Mouse (Mus musculus) stomach, embryonic 16.5 days (tissue): Measurements from ENCODE around the gene Spdef. TPM values are rescaled to one million over a fixed set of nuclear protein-coding genes. Genes with fewer than 3 reads are reported as not detected.
A peak's percentile ranks its signal among the peaks of the same experiment; 100 is the strongest.

Source experiments
- ATAC-seq: fragments of 200-750 bp; cut with Nextera tagmentation; 2 replicates; pipeline ENCODE4 v1.8.0; 2017; ENCODE audit warnings: moderate number of reproducible peaks, moderate TSS enrichment; ENCODE audit not compliant: insufficient read depth, low FRiP score
- H3K27ac ChIP-seq: fragments of 300-500 bp; sonication (generic); 2 replicates; pipeline ENCODE4 v1.5.1; 2014; ENCODE audit warnings: low read length
- H3K27me3 ChIP-seq: fragments of 300-500 bp; sonication (generic); 2 replicates; pipeline ENCODE4 v1.6.1; 2014; ENCODE audit warnings: low read length, control low read depth, mixed read lengths; ENCODE audit not compliant: control insufficient read depth, insufficient read depth
- H3K36me3 ChIP-seq: fragments of 300-500 bp; sonication (generic); 2 replicates; pipeline ENCODE4 v1.6.1; 2014; ENCODE audit warnings: low read length; ENCODE audit not compliant: control insufficient read depth, insufficient read depth
- H3K4me1 ChIP-seq: fragments of 300-500 bp; sonication (generic); 2 replicates; pipeline ENCODE4 v1.6.1; 2014; ENCODE audit warnings: low read length, control low read depth, mixed read lengths; ENCODE audit not compliant: control insufficient read depth, insufficient read depth
- H3K4me2 ChIP-seq: fragments of 300-500 bp; sonication (generic); 2 replicates; pipeline ENCODE4 v1.6.1; 2014; ENCODE audit warnings: low read depth, low read length, mixed read lengths
- H3K4me3 ChIP-seq: fragments of 300-500 bp; sonication (generic); replicated peaks from 2 replicates; pipeline ENCODE4 v1.5.1; 2014; ENCODE audit warnings: mild to moderate bottlenecking, low read length
- H3K9ac ChIP-seq: fragments of 300-500 bp; sonication (generic); 2 replicates; pipeline ENCODE4 v1.6.1; 2014; ENCODE audit warnings: low read length
- H3K9me3 ChIP-seq: fragments of 300-500 bp; sonication (generic); replicated peaks from 2 replicates; pipeline ENCODE4 v1.6.1; 2016; ENCODE audit warnings: low read length, control low read depth; ENCODE audit not compliant: control insufficient read depth
- WGBS: fragments of 180-500 bp; shearing (Covaris S2); extraction: QIAGEN DNeasy Blood & Tissue Kit; methylation state at CpG from one replicate; pipeline ENCODE4 v1.1.7; 2014; 5-methylcytosine and 5-hydroxymethylcytosine counted together
- polyA plus RNA-seq: library from polyadenylated mRNA; unstranded; fragments of >200 nt; fragmentation: Nextera tagmentation; extraction: Ambion mirVana; gene quantifications from 2 replicates; pipeline ENCODE4 v1.2.1, GENCODE M21; 2015

Spdef gene
- polyA plus RNA-seq, 1 experiment from 2014 or later = 22.5 TPM

- no peaks in the 10 kb centered on the region for H3K4me1 ChIP-seq
- H3K27ac ChIP-seq = peak overlapping the region; percentile 75
- WGBS = 20% methylated on average over 12 of the region's 13 CpGs
- H3K36me3 ChIP-seq = no peaks in the 10 kb centered on the region
- H3K4me3 ChIP-seq = no peak overlapping the region
- H3K9me3 ChIP-seq = no peaks in the 10 kb centered on the region
- ATAC-seq = peak; percentile 88
- H3K4me2 ChIP-seq = peak overlapping the region; percentile 5; the same call in 1 of the 2 replicates
- no peaks in the 10 kb centered on the region for H3K27me3 ChIP-seq
- no peak overlapping the region; the same call in 1 of the 2 replicates for H3K9ac ChIP-seq
Measured at GRCm38 (mm10) chr17:27734344-27735073, 5.8 kb upstream of the Spdef start.

DNA sequence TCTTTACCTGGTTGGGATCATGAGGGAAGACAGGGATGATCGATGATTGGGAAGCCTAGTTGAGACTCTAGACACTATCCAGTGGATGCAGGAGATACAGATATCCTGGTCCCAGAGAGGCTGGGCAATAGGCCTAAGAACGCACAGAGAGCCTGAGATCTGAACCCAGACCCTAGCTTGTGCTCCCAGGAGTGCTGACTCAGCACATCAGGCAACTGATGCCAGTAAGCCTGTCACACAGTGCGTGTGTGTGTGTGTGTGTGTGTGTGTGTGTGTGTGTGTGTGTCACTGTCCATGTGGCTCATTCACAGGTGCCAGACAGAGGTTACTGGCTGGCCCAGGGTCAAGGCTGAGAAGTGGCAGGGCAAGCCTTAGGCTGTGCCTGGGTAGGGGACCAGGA lies 3.9 kb upstream of the Spdef start:
- no peak overlapping the region for H3K4me2 ChIP-seq

GRCm38 (mm10) chr17:27732152-27732551 lies 3.4 kb upstream of the Spdef start:
- Histone ChIP-seq H3K4me2 (no peak overlapping the region), H3K9ac (no peak overlapping the region), H3K4me1 (no peaks in the 10 kb centered on the region), H3K27me3 (no peaks in the 10 kb centered on the region), H3K4me3 (no peak overlapping the region), H3K36me3 (no peaks in the 10 kb centered on the region), H3K9me3 (no peaks in the 10 kb centered on the region), H3K27ac (no peak overlapping the region)
- WGBS = 49% methylated on average over 5 of the region's 5 CpGs
- ATAC-seq = no peak

More for the DNA sequence above, 3.9 kb upstream of the Spdef start:
- no peak overlapping the region for H3K4me3 ChIP-seq
- ATAC-seq = no peak
- H3K9me3 ChIP-seq = no peaks in the 10 kb centered on the region
- no peak overlapping the region for H3K27ac ChIP-seq
- H3K27me3 ChIP-seq = no peaks in the 10 kb centered on the region
- 78% methylated on average over 3 of the region's 3 CpGs for WGBS
- no peaks in the 10 kb centered on the region for H3K4me1 ChIP-seq
- H3K9ac ChIP-seq = no peak overlapping the region
- no peaks in the 10 kb centered on the region for H3K36me3 ChIP-seq

DNA sequence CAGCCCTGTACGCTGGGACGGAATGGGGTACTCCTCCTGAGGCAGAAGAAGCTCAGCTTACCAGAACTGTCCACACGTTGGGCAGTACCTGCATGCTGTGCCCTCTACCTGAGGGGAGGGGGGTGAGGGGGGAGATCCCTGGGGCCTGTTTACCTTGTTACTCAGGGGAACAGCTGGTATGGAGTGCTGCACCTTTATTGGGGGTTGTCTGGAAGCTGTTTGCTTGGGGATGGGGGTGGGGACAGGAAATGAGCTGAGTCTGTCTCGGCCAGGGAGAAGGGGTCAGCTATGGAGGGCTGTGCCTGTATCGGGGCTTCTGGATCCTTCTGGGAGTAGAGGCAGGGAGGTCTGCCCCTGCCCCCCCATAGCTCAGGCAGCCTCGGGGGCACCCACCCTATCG lies 2.2 kb downstream of the Spdef start:
- ATAC-seq = 0 out of 2 replicates have a peak, but pooled peaks have one; percentile 7
- Histone ChIP-seq H3K36me3 (no peaks in the 10 kb centered on the region), H3K9ac (peak overlapping the region; percentile 54), H3K4me3 (peak overlapping the region; percentile 29), H3K9me3 (no peaks in the 10 kb centered on the region), H3K4me1 (peaks cover 20% of the 10 kb centered on the region), H3K4me2 (peak overlapping the region; percentile 43), H3K27me3 (no peaks in the 10 kb centered on the region), H3K27ac (peak overlapping the region; percentile 49)
- 37% methylated on average over 7 of the region's 7 CpGs for WGBS

GRCm38 (mm10) chr17:27725412-27725811 lies 3.3 kb downstream of the Spdef start:
- no peak for ATAC-seq

DNA sequence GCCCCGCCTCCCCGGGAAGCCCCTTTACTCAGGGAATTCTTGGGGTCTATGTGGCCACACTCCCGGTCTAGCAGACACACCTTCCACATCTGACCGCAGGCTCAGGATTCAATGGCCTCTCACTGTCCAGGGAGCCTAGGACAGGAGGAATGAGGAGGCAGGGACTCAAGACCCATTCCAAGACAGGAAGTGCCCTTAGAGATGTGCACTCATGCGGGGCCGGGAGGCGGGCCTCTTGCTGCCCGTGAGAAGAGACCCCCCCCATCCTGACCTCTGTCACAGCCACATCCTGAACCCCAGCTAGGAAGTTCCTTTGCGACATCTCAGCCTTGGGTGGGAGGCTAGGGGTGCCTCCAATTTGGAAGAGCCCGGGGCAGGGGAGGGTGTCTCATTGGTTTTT lies 3.7 kb downstream of the Spdef start:
- no peak overlapping the region; the same call in 1 of the 2 replicates for H3K9ac ChIP-seq
- peaks cover 24% of the 10 kb centered on the region for H3K4me1 ChIP-seq
- H3K4me3 ChIP-seq = no peak overlapping the region
- H3K4me2 ChIP-seq = 0 out of 2 replicates have a peak overlapping the region, but pooled peaks have one; percentile 43
- ATAC-seq = no peak
- no peaks in the 10 kb centered on the region for H3K9me3 ChIP-seq
- H3K27ac ChIP-seq = no peak overlapping the region
- H3K36me3 ChIP-seq = no peaks in the 10 kb centered on the region
- H3K27me3 ChIP-seq = no peaks in the 10 kb centered on the region
- WGBS = 47% methylated on average over 10 of the region's 10 CpGs

More at GRCm38 (mm10) chr17:27725412-27725811, 3.3 kb downstream of the Spdef start:
- Histone ChIP-seq H3K9ac (peak overlapping the region; percentile 26; the same call in 1 of the 2 replicates), H3K4me3 (no peak overlapping the region), H3K9me3 (no peaks in the 10 kb centered on the region), H3K27ac (no peak overlapping the region), H3K4me2 (peak overlapping the region; percentile 43; the same call in 1 of the 2 replicates), H3K36me3 (no peaks in the 10 kb centered on the region), H3K27me3 (no peaks in the 10 kb centered on the region), H3K4me1 (peaks cover 22% of the 10 kb centered on the region)
- 19% methylated on average over 10 of the region's 10 CpGs for WGBS

GRCm38 (mm10) chr17:27724327-27724726 lies 4.4 kb downstream of the Spdef start:
- H3K9ac ChIP-seq = no peak overlapping the region
- 26% methylated on average over 3 of the region's 3 CpGs for WGBS
- ATAC-seq = no peak

DNA sequence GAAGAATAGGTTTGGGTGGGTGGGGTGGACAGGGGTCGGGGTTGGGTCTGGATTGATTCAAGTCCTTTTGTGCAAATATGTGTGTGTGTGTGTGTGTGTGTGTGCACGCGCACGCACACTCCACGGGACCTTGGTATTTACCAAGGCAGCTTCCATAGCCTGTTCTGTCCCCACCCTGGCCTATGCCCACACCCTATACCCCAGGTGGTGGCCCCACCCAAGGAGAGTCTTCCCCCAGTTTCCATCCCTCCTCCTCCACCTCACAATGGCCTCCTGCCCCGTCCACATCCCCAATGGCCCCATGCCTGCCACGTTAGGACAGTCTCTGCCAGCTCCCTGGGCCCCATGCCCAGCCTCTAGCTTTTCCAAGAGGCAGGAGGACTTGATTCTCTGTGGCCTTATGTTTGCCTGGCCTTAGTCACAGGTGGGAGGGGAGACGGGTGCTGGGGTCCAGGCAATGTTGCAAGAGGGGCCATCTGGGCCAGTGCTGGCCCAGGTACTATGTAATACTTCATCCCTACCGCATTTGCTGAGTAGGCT lies 7.6 kb downstream of the Spdef start:
- H3K4me2 ChIP-seq = no peak overlapping the region
- no peaks in the 10 kb centered on the region for H3K9me3 ChIP-seq
- WGBS = 61% methylated on average over 9 of the region's 9 CpGs
- H3K4me3 ChIP-seq = no peak overlapping the region
- peak overlapping the region; percentile 26; the same call in 1 of the 2 replicates for H3K27ac ChIP-seq
- no peaks in the 10 kb centered on the region for H3K36me3 ChIP-seq
- H3K9ac ChIP-seq = no peak overlapping the region
- ATAC-seq = peak; percentile 61; the same call in 1 of the 2 replicates
- peaks cover 29% of the 10 kb centered on the region for H3K4me1 ChIP-seq
- H3K27me3 ChIP-seq = no peaks in the 10 kb centered on the region

More at GRCm38 (mm10) chr17:27724327-27724726, 4.4 kb downstream of the Spdef start:
- Histone ChIP-seq H3K36me3 (no peaks in the 10 kb centered on the region), H3K4me1 (peaks cover 24% of the 10 kb centered on the region), H3K27me3 (no peaks in the 10 kb centered on the region), H3K9me3 (no peaks in the 10 kb centered on the region), H3K4me2 (no peak overlapping the region), H3K4me3 (no peak overlapping the region), H3K27ac (no peak overlapping the region)

GRCm38 (mm10) chr17:27720326-27720725 lies 8.4 kb downstream of the Spdef start:
- no peak overlapping the region for H3K4me3 ChIP-seq
- H3K27ac ChIP-seq = no peak overlapping the region; the same call in 1 of the 2 replicates
- H3K4me2 ChIP-seq = no peak overlapping the region
- H3K36me3 ChIP-seq = no peaks in the 10 kb centered on the region
- 64% methylated on average over 9 of the region's 9 CpGs for WGBS
- ATAC-seq = no peak
- H3K9me3 ChIP-seq = no peaks in the 10 kb centered on the region
- no peak overlapping the region for H3K9ac ChIP-seq
- no peaks in the 10 kb centered on the region for H3K27me3 ChIP-seq
- peaks cover 21% of the 10 kb centered on the region for H3K4me1 ChIP-seq
